Mouse (Mus musculus) thymus, postnatal 36 days (tissue): ENCODE data around the gene Ehbp1.
A peak's percentile ranks its signal among the peaks of the same experiment; 100 is the strongest.

ENCODE experiments used
- DNase-seq, 2 experiments: peaks; one replicate each; pipeline ENCODE4 v3.0.0; 2022; ENCODE audit warnings: mixed read lengths in 2 of 2

The Ehbp1 gene

DNA sequence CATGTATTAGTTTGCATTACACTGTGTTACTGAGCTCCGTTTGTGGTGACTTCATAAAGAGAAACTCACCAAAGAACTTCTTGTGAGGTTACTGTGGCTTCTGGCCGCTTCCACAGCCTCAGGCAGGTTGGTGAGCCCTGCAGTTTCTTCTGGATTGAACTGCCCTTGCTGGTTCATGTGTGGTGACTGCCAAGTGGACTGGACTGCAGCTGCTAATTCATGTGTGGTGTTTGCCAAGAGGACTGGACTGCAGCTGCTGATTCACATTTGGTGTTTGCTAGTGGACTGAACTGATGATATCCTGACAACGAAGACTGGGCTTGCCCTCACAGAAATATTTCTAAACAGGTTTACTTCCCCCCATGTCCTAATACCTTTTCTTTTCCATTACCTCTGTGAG lies 65.4 kb downstream of the Ehbp1 start:
- no peak for DNase-seq

DNA sequence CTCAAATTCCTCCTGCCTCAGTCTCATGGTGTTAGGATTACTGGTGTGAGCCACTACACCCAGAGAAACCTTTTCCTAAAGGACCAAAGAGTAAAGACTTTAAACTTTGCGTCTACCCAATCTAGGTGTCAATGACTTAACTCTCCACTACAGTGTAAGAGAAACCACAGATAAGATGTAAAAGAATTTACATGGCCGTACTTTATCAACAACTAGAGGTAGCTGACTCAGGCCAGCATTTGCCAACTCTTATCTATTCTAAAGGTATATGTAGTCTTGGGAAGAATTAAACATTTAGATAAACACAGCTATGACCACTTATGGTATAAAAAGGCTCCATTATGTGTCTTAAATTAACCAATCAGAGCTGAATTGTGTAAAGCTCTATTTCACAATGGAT lies 67.9 kb downstream of the Ehbp1 start:
- DNase-seq: no peak

DNA sequence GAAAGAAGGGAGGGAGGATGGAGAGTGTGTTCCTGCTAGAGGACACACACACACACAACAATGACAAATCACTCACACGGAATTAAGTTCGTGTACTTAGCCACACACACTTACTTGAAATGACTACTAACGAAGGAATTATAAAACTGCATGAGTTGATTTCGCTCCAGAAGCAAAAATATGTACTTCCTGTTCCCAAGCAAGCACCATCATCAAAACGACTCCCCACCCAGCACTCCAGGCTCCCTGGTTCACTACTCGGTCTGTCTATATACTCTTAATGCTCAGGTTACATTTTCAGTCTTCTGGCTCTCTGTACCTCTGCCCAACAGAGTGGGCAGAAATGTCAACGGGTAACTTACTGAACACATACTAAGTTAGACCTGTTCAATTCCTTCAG lies 68.7 kb downstream of the Ehbp1 start:
- DNase-seq: no peak

DNA sequence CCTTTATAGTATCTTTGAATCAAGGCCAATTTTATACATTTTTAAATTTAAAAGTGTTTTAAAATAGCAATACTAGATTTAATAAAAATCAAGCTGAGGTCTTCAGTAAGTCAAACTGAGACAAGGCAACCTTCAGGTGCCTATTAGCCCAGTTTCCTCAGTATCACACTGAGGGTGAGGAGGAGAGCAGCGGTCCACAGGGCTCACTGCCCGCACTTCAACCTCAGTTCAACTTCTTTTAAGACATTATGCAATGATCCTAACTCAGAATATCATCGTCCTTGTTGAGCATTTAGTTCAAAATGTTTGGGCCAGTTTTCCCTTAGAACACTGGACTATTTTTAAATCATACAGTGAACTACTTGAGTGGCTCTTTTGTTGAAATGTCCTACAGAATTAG lies 70.2 kb downstream of the Ehbp1 start:
- DNase-seq: no peak

DNA sequence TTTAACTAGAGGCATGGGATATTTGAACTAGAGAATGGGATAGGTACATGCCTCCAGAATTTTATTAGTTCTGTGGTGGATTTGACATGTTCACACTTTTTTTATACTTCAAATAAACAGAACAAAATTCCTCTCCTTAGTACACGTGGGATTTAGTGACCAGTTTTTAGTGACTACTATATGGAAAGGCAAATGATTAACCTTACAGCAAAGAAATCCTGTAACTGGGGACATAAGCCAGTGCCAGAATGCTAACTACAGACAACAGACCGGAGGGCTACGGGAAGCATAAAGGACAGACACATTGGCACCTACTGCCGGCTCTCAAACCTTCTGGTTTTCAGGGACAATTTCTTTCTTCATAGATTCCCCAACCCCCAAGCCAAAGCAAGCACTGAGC lies 72.4 kb downstream of the Ehbp1 start:
- no peak for DNase-seq

DNA sequence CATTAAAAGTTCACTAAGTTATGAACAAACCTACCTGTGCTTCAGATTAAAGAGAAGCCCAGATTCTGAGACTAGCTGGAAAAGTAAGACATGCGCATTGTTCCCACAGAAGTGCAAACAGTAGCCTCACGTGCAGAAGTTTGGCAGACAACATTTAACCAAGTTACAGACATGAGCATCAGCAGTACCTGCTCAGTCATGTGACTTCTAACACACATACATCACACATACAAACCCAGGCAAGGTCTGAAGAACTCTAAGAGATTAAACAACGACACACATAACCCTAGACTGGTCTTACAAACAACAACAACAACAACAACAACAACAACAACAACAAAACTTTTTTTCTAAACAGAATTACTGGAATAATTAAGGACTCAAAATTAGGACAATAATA lies 72.9 kb downstream of the Ehbp1 start:
- DNase-seq: no peak

DNA sequence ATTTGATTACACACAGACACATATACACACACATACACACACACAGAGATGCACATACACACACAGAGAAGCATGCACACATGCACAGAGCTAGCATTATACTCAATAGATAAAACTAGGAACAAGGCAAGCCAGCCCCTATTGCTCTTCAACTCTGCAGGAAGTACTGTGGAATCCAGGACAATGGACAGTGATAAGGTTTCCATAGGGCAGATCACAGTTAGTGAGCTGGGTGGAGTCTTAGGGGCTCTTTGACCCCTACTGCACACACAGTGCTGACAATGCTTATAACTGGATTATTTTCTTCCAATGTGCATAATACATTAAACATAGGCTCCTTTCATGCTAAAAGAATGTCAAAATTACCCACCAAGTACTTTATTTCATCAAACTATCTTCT lies 75.1 kb downstream of the Ehbp1 start:
- DNase-seq: no peak

DNA sequence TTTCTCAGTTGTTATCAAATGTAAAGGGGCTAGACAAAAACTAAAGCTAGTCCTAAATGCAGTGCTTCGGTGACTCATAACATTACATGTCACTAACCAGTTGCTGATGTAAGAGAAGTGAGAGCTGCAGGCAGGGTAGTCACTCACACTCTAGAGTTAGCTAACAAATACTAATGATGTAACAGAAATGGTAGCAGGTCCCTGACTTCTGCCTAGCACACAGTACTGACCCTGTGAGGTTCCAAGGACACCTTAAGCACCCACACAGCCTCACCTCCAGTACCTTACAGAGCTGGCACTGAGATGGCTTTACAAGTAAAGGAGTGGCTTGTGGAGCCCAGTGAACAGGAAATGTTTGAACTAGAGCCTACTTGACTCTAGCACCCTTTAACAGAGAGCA lies 86.7 kb downstream of the Ehbp1 start:
- no peak for DNase-seq

DNA sequence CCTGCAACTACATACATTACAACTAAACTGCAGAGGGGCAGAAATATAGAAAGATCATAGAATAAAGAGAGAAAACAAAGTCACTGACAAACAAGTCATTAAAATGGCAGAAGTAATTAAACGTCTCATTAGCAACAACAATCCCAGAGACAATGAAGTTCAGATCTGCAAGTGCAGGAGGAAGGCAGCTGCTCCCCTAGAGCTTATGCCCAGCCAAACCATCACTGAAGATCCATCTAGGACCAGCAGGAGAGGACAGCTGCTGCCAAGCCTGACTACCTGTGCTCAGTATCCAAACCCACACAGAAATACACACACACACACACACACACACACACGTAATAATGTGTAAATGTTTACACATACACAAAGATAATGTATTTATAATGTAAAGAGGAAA lies 92.7 kb downstream of the Ehbp1 start:
- no peak for DNase-seq

DNA sequence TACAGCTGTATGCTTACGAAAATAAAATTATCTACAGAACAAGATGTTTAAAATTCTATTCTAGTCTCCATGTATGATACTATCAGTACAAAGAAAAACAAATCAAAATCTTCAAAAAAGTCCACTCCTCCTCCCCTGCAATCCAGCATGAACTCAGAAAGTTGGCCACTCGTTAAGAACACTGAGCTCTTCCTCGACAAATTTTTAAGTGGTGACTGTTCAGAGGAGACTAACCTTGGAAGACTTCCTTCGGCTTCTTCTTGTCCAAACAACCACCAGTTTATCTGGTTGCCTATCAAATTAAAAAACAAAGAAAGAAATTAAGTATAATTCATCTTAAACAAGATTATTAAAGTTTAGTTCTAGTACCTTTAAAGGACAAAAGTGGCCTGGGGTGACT lies 94.4 kb downstream of the Ehbp1 start:
- DNase-seq: no peak

DNA sequence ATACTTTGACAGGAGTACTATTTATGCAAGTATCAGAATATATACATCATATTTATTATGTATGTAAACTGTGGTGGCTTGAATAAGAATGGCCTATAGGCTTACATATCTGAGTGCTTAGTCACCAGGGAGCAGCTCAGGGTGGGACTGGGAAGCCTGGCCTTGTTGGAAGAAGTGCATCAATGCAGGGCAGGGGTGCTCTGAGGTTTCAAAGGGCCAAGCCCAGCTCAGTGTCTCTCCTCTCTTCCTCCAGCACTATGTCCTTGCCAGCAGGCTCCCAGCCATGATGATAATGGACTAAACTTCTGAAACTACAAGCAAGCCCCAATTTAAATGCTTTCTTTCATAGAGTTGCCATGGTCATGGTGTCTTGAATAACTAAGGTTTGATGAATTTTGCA lies 95.0 kb downstream of the Ehbp1 start:
- no peak for DNase-seq

DNA sequence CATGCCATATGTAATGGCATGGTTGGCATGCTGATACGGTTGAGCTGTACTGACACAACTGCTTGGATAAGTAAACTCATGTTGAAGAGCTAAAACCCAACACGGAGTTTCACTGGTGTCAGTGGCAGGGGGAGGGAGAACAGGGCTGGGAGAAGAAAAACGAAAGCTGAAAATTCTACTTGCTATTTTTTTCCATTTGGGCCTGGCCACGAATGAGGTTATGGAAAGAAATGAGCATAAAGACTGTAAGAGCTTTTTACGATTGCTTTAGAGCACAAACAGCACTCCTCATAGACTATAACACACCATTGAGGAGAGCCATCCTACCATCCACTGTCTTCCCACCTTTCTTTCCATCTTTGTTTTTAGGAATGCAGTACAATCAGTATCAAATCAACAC lies 106.5 kb downstream of the Ehbp1 start:
- no peak for DNase-seq

DNA sequence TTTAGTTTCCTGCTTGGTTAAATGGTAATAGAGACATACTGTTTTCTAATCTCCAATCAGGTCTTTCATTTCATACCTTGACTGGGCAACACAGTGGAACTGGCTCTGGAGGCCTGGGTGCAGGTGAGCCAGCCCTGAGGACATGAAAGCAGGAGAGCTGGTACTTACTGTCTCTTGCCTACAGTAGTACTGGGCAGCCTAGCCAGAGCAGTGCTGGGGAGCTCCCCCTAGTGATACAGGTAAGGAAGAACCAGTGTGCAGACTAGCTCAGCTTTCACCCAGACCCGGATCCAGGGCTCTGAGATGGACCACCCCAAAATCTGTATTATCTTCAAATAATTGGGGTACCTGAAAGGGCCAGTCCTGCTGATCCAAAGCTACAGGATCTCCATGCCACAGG lies 107.4 kb downstream of the Ehbp1 start:
- DNase-seq: peak; percentile 7 to 10

DNA sequence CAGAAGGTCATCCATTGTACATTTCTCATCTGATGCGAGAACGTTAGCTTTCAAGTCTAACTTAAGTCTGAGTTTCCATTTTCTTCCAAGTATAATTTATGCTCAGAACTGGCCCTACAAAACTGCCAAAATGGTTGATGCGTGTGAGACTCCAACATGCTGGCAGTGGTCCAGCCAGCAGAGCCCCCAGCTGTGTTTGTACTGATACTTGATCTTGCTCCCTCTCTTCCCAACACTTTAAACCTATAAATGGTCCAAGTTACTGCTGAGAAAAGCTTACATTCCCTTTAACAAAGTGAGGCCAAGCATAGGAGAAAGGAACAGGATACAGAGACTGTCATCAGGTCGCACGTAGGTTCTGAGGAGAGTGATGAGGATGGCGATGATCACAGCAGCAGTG lies 111.2 kb downstream of the Ehbp1 start:
- DNase-seq: no peak

DNA sequence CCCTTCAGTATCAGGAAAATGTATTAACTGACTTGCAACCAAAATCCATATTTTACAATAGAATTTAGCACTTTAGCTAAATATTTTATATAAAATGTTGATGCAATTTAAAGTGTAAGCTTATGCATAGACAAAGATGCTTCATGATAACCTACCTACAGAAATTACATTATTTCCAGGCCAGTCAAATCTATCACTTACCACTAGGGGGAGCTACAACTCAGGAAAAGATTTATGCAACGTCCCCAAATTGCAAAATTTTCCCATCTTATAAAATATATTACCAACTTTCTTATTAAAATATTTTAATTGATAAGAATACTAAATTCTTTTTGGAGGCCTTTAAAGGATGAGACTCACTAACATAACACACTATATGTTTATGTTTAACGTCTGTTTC lies 116.5 kb downstream of the Ehbp1 start:
- DNase-seq: no peak

DNA sequence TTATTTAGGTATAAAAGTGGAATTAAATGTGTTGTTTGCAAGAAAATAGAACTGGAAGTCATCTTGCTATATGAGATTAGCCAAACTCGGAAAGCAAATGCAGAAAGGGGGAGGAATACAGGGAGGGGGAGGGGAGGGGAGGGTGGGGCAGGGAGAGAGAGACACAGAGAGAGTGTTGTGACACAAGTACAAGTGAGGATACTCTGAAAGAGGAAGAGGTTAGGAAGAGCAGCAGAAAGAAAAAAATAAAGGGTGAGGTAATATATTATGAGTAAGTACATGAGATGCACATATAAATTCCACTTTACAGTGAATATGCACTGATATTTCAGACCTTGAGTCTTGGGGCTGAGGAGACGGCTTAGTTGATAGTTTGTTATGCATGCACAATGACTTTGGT lies 123.9 kb downstream of the Ehbp1 start:
- DNase-seq: no peak

DNA sequence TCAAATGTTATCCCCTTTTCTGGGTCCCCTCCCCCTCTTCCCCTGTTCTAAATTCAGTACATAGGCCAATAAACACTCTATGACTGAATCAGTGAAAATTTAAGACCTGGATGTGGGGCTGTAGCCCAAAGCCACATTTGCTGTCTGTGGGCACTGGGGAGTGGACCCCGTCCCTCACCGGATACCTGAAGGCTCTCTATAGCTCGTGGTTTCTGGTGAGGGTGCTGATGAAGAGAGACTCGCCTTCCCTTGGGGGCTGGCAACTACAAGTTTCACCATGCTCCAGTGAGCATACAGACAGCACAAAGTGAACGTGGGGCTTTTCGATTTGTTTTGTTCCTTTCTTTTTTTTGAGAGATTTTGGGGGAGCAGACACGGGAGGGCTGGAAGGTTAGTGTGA lies 125.2 kb downstream of the Ehbp1 start:
- DNase-seq: no peak

DNA sequence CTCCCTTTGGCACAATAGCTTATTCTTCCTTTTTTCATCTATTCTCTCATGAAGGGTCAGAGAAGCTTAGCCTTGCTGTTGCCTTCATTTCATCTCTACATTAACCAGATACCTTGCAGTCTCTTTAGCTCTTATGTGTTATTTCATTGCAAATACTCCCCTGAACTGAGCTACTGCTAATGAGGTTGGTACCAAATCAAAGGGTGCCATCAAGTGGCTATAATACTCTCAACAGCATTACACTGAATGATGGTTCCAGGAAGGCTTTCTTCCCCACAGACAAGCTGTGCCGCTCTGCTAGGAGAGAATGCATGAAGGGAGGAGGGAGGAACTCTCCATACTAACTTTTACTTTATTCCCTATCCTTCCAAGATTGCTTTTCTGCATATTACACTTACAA lies 135.5 kb downstream of the Ehbp1 start:
- DNase-seq: no peak

DNA sequence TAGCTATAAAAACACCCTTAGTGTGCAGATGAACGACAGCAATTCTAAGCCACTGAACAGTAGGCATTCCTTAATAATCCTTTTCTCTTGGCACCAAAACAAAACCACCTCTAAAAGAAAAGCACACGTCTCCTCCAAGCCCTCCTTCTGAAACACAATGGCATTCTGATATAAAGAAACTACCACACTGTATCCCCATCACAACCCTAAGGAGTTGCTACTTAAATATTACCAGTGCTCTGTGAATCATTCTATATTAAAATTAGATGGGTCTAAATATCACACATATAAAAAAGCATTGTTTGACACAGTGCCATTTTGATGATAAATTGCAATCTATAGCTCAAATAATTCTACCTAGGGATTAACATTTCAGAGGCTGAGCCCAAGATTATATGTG lies 135.9 kb downstream of the Ehbp1 start:
- no peak for DNase-seq

DNA sequence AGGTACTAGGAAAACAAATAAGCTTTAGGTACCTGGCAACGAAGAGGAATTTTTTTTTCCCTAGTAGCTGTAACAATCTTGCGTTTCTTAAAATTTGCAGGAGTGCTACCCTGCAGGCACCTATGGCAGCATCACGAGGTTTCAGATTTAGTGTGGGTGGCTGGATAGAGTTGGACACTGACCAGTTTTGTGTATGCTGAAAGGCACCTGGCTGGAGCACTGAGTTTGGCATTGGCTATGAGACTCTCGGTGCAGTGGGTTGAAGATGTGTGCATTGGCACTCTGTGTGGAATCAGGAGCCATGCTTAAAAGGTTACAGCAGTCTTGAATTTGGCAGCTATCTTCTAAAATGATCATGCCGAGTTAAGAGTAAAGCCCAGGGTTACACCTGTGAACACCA lies 138.7 kb downstream of the Ehbp1 start:
- DNase-seq: no peak

DNA sequence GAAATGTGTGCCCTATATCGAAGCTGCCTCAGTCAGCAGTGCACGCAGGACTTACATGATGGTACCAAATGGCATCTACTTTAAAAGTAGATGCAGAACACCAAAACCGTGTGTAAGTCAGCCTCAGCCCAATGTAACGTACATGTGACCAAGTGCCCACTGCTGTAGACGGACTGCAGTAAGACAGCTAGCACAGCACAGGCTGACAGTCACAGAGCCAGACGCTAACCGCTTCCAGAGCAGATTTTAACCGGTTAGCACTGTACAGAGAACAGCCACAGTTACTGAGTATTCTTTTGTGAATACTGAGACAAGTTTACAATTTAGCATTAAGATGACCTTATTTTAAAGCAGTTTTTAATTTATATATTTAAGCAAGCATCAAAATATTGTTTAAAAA lies 141.0 kb downstream of the Ehbp1 start:
- no peak for DNase-seq

DNA sequence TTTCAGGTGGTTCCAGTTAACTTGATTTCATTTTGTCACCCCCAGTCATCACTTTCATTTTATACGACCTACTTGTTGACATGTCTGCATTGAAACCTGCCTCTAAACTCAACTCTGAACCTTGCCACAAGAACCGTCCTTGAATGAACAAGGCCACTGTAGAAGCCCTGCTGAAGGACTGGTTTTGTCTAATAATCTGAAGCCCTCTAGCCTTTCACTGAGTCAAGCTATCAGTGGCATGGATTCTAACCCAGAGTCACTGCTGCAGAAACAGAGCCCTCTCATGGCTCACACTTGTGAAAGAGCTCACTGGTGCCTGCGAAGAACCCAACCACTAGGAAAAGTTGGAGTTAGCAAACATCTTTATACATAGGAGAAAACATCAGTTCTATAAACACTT lies 142.2 kb downstream of the Ehbp1 start:
- DNase-seq: no peak

DNA sequence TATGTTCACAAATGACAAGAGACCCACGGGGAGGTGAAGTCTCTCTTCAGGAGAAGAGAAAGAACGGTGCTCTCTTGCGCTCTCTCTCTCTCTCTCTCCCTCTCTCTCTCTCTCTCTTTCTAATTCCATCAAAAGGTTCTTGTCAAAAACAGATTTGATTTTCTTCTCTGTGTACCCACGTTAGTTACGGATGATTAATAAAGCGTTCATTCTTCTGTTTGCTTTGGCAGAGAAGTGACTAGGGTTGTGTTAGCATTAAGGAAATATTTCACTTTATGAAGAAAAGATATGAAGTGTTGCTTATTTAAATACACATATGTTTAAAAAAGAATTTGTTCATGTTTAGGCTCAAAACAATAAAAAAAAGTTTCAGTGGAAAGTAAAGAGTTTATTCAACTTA lies 143.7 kb downstream of the Ehbp1 start:
- no peak for DNase-seq

DNA sequence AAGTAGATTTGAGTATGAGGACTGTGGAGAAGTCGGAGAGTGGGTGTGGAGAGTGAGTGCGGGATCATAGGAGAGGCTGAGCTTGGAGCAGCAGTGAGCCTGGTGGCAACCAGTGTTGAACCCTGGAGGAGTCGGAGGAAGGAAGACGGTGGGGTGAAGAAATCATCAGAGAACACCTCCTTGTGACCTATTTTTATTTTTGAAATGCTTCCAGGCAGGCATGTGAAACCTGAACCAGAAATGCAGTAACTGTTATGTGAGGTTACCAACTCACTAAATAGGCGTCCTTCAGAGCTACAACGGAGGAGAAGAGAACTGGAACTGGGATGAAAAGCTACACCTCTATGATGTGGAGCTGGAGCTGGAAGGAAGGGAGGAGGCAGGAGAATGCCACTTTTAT lies 144.2 kb downstream of the Ehbp1 start:
- DNase-seq: no peak

DNA sequence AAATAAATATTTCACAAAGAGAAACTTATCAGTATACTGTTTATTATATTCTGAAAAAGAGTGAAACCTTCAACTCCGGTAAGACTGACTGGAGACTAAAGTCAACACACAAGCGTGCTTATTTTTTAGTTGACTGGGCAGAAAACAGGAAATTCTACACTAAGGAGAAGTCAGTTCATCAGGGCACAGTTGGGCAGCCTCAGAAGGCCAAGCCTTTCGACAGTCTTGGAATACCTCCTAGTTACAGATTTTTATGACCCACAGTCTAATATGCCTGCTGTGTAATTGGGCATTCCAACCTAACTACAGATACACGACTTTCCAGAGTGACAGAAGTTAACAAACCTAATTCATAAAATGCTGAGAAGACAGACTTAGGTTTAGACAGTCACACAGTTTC lies 145.3 kb downstream of the Ehbp1 start:
- DNase-seq: no peak

DNA sequence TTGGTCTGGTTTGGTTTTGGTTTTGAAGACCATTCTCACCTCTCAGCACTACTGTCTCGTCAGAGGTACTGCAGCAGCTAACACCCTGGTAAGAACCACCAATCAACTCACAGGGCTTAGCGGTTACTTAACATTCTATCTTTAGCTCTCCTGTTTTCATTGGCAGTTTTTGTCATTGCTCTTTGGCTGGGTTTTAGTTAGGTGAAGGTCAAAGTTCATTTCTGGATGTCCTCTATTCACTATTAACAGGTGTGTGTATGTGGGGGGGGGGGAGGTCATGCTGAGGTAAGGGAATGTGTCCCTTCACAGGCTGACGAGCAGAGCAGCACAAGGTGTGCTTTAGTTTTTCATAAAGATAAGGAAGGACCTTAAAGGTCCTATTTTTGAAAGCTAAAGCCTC lies 147.5 kb downstream of the Ehbp1 start:
- DNase-seq: no peak
